Mouse (Mus musculus) erythroblast, embryonic 14.5 days (primary cell): ENCODE measurements around the gene Adamtsl3.

Source experiments
- GATA1 ChIP-seq: IDR thresholded peaks from 2 replicates; pipeline ENCODE4 v1.6.1; 2012; ENCODE audit warnings: low read length, inconsistent platforms, mixed read lengths
- TAL1 ChIP-seq: IDR thresholded peaks from 3 replicates; pipeline ENCODE4 v1.6.1; 2012; ENCODE audit warnings: low read length, inconsistent platforms, mixed read lengths

GRCm38 (mm10) chr7:82464364-82464763 is 128.9 kb downstream of the Adamtsl3 start:
- no peak for TF ChIP-seq GATA1
- TF ChIP-seq TAL1: no peak
